Mouse (Mus musculus): ENCODE measurements around the gene Gm8909.
"Not testable (repeated sequence)": the region's sequence is repeated elsewhere in the genome, so short reads cannot be mapped to it uniquely, and the experiment has no call there.

GRCm38 (mm10) chr17:36179446-36179845 is 11.1 kb upstream of the Gm8909 start:
- TF ChIP-seq CTCF (IDR thresholded peaks at IDR 0.05; ENCODE audit: borderline replicate concordance, insufficient read depth, low read depth, low read length); POLR2A (IDR thresholded peaks at IDR 0.05; ENCODE audit: borderline replicate concordance, insufficient read depth, low read length): not testable (repeated sequence)

Measured in cerebellum, adult 2 months (tissue).